Mouse (Mus musculus): ENCODE measurements around the gene Ndufs6. TPM values are rescaled to one million over a fixed set of nuclear protein-coding genes. Genes with fewer than 3 reads are reported as not detected.

Ndufs6 gene
- polyA plus RNA-seq (2017; shearing (Covaris generic)), result 100 to 1,000 TPM; 141 to 144 TPM

- peak; percentile 90 for ATAC-seq
Observed at GRCm38 (mm10) chr13:73327827-73328698, at the start of gene Ndufs6, which contains the start of gene Mrpl36. Ndufs6 (minus strand) TSS chr13:73328542. Mrpl36 (plus strand) TSS chr13:73328513.

DNA sequence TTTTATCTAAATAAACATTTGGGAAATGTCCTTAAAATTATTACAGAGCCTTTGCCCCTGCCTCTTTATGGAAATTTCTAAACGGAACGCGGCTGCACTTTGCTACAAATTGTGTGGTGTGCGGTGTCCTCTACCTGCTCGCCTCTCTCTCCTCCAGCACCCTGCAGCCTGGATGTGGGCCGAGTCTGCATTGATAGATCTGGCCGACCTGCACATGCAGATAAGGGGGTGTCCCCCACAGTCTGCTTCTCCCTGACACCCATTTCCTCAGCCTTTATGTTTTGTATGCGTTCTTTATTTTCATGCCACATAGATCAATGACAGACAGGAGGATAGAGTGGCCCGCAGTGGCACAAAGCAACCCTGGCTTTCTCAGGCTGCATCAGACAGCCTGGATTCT, 49.3 kb upstream of the Ndufs6 start:
- peak; percentile 90 for ATAC-seq

DNA sequence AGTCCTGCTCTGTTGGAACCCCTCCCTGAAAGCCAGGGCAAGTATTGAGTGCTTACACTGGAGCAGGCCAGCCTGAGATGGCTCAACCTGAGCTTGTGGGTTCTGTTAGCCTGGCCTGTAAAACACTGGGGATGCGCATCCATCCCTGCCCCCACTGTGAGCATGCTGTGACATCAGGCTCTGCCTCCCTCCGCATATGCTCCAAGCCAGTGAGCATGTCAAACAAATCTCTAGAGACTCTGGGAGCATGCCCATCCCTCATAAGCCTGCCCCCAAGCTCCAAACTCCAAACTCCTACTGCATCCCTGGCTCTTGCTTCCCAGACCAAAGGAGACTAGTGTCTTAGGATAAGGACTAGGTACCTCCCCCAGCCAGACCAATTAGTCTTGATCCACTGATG, 46.3 kb upstream of the Ndufs6 start:
- ATAC-seq, result no peak

GRCm38 (mm10) chr13:73373367-73373766, 45.0 kb upstream of the Ndufs6 start:
- no peak for ATAC-seq

DNA sequence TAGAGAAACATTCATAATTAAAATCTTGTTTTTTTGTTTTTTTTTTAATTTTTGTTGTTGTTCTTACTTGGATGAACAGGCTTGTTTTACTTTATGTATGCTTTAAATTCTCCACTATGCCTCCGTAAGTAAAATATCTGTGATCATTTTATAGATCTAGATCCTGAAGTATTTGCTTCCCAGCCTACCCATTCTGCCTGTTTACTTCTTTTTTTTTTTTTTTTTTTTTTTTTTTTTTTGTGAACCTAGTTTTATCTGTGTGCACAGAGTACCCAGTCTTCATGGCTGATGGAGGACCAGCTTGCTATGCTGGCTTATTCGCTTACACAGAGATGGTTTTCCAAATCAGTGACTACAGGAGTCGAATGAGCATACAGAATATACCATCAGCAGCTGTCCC, 28.8 kb upstream of the Ndufs6 start:
- ATAC-seq, result no peak

DNA sequence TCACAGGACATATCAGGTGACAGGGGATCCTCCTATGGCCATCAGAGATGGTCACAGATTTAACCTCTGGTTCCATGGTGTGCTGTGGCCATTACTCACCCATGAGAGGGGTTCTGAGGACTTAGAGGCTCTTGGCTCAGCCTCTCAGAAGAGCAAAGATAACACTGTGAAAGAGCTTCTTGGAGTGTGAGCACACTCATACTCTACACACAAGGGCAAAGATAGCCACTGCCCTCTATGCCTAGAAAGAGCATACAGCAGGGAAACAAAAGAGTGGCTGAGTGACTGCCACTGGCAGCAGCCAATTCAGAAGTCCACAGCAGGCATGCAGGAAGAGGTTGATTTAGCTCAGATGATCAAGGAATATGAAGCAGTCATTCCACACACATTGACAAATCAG, 24.1 kb upstream of the Ndufs6 start:
- ATAC-seq, result no peak

- ATAC-seq, result no peak
Observed at GRCm38 (mm10) chr13:73351910-73352309, 23.6 kb upstream of the Ndufs6 start.

GRCm38 (mm10) chr13:73350741-73351140, 22.4 kb upstream of the Ndufs6 start:
- ATAC-seq, result no peak

DNA sequence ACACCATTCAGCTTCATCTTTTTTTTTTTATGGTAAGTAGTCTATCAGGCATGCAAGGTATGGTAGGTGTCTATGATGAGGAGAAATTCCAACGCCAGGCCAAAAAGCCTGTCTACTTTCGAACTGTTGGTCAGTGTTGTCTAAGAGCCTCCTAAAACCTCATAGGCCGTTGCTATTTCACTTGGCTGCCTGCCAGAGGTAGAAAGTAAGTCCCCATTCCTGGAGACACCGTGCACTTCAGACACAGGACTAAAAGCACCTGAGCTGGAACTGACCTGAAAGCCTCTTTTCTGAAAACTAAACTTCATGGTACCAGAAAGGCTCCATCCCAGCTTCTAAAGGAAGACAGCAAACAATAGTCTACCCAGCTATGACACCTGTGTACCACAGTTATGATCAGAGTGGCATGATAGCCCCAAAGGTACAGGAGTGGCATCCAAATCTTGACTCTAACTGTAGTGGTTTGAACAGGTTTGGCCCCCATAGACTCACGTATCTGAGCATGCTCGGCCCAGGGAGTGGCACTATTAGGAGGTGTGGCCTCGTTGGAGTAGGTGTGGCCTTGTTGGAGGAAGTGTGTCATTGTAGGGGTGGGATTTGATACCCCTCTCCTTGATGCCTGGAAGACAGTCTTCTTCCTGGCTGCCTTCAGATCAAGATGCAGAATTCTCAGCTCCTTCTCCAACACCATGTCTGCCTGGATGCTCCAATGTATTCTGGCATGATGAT, 19.7 kb upstream of the Ndufs6 start:
- ATAC-seq, result no peak

DNA sequence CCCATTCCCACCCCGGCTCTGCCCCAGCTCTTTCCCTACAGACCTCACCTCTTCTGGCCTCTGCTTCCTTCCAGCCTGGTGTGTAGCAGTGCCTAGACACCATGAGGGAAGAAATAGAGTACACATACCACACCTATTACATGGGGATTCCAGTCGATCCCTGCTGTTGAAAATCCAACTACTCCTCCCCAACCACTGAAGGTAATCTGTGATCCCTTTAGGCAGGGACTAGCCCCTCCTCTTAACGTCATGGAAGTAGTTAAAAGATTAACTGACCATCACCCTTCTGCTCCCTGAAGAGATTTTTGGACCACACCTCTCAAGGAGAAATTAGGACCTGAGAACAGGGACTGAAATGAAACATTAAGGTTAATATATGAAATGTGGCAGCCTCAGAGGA, 18.8 kb upstream of the Ndufs6 start:
- ATAC-seq, result no peak

DNA sequence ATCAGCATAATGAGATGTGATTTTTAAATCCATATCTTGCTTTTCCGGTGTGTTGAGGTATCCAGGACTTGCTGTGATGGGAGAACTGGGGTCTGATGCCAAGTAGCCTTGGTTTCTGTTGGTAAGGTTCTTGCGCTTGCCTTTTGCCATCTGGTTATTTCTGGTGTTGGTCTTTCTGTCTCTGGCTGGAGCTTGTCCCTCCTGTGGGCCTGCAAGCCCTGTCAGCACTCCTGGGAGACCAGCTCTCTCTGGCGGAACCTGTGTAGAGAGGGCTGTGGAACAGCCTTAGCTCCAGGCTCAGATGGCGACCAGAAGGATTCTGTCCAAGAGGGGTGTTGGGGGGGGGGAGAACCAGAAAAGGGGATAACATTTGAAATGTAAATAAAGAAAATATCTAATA, 18.4 kb upstream of the Ndufs6 start:
- ATAC-seq, result no peak

- ATAC-seq, result no peak
Observed at GRCm38 (mm10) chr13:73346131-73346530, 17.8 kb upstream of the Ndufs6 start.

DNA sequence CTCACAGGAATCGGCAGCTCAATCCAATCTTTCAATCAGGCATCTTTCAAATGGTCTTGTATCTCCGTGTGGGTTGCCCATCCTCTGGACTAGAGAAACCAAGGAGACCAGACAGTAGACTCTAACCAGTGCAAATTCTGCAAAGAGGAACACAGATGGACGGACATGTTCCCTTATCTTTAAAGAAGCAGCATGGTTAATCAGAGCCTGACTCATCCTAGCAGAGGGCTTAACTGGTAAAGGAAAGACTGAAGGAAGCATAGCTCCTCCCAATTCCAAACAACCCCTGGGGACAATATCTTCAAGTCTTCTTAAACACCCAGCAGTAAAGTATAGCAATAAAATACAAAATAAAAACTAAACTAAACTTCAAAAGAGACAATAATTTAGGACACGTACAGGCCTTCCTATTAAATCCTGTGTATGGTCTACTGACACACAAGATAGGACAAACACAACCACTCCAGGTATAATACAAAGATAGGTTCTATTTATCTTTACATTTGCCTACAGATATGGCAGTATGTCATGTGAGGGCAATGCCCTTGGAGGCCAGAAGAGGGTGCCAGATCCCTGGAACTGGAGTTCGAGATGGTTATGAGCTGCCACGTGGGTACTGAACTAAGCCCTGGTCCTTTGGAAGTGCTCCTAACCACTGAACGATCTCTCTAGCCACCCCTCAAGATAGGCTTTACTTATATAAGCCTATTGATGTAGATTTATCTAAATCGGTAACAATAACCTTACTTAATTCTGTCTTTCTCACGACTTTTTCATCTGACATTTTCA, 17.0 kb upstream of the Ndufs6 start:
- ATAC-seq, result peak; percentile 54

- ATAC-seq, result no peak
Observed at GRCm38 (mm10) chr13:73336753-73337152, 8.4 kb upstream of the Ndufs6 start.

GRCm38 (mm10) chr13:73331736-73332135, 3.4 kb upstream of the Ndufs6 start:
- no peak for ATAC-seq

DNA sequence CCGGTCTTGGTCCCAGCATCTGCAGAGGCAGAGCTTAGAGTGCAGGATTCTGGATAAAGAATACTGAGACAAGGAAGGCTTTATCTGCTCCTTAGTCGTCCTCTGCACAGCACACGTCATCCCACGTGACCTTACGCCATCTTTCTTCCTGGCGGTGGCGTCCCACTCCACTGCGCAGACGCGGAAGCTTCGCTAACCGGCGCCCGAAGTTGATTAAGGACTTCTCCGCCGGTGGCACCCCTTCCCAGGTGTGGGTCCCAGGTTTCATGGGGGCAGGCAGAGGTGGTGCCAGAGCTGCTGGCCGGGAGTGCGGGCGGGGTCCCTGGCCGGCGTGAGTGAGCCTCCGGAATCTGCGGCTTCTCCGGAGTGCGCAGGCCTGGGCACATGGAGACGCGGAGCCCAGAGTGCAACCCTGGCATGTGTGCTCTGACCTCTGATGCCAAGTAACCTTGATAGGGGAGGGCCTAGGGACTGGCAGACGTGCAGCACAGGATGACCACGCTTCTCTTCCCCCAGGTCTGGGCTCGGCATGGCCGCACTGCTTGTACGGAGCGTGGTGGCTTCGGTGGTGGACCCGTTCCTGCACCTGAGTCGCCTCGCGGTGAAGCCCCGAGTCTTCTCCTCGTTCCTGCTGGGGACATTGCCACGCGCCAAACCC, 2.6 kb upstream of the Ndufs6 start:
- ATAC-seq, result peak; percentile 72

DNA sequence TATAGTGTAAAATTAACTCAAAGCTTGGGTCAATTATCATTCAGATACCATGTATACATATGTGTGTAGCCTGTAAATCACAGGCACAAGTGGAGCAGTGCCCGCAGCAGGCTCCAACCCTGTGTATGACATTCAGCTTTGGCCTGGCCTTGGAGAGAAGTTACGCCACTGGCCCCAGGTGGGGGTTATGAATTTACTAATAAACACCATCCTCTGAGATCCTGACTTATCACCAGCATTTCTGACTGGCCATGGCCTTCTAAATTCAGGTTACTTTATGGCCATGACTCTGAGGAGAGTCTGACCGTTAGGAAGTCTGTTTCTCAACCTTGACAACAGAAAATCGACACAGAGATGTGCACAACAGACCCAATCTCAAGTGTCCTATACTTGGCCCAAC, 4.9 kb downstream of the Ndufs6 start:
- no peak for ATAC-seq

DNA sequence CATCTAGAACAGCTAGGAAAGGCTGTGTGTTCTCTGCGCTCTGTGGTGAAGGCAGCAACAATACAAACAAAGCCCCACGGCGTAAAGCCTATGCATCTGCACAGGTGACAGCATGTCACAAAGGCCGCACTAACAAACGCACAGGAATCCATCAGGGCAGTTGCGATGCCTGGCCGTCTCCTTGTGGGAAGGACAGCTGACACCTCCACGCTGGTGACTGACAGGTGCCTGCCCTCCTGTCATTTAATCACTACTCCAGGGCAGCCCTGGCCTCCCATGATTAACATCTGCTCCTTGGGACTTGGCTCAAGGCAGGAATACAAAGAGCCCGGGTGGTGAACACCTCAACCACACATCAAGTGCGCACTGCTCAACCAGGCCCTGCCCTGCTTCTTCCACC, 5.7 kb downstream of the Ndufs6 start:
- ATAC-seq, result no peak

GRCm38 (mm10) chr13:73320048-73320447, 8.3 kb downstream of the Ndufs6 start:
- ATAC-seq, result no peak

DNA sequence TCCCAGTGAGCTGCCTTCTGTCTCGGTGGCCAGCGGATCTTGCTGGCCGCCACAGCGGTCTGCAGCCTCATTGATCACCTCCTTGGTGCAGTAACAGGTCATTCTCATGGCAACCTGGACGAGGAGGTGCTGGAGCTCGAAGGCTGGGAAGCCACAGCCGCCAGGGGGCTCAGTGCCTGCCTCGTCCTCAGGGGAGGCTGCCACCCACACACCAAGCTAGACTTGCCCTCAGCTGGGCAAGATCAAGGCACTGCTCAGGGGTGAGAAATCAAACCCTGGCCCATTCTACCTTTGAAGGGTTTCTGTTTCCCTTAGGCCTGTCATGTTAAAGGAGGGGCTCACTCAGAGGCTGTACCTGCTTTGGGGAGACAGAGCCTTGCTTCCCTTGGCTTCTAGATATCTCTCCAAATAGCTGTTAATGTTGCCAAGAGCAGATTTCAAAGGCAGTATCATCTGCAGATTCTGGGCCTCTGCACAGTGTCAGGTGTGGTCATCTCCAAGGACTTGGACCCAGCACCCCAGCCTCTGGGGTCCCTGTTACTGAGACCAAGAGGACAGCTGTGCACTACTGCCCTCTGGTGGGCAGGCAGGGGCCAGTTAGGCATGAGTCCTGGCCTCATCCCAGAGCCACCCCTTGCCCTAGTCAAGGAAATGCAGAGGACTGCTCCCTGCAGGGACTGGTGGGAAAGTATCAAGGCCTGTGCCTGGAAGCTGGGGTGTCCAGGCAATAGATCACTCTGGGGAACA, 18.0 kb downstream of the Ndufs6 start:
- peak; percentile 55 for ATAC-seq

GRCm38 (mm10) chr13:73306430-73306829, 21.9 kb downstream of the Ndufs6 start:
- ATAC-seq, result no peak

- ATAC-seq, result no peak
Observed at GRCm38 (mm10) chr13:73306085-73306410, 22.3 kb downstream of the Ndufs6 start.

Data from CD4-positive, CD25-positive, alpha-beta regulatory T cell, adult 4 months (primary cell).